Mouse (Mus musculus) monocyte, adult 5-6 weeks (primary cell): Measurements from ENCODE around the gene Olfr675. TPM values are rescaled to one million over a fixed set of nuclear protein-coding genes. Genes with fewer than 3 reads are reported as not detected.
"Not testable (repeated sequence)": the region's sequence is repeated elsewhere in the genome, so short reads cannot be mapped to it uniquely, and the experiment has no call there.

ENCODE experiments used
- ATAC-seq: fragments of 153-309, 156-312 bp; replicated peaks from 2 replicates; pipeline ENCODE4 v1.8.0; 2017; ENCODE audit warnings: mild to moderate bottlenecking; ENCODE audit not compliant: low TSS enrichment, insufficient number of reproducible peaks, severe bottlenecking, poor library complexity, low FRiP score
- total RNA-seq: library from RNA; stranded (forward); fragments of 200-1000, 200-491, 200-594 nt; gene quantifications from 3 replicates; pipeline ENCODE4 v1.2.3, GENCODE M21; 2017

The Olfr675 gene
- not detected in 3 replicates for total RNA-seq

DNA sequence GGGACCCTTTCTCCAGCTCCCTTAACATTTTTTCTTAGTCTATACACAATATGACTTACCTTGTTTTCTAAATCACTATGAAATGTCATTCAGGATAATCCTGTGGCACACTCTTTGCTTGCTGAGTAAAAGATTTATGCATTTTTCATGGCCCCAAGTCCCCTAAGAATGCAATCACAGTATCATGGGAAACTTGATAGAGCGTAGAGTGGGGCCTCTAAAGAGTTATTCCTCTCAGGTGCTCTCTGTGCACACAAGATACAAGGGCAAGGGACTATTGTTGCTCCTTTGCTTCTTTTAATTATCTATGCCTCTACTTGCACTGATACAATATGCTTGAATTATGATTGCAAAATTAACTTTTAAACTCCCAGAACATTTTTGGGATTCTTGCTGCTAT is at the start of gene Olfr675:
Gene Olfr675, minus strand, starts transcription at position 101 of the 400 bp plus-strand sequence.
- ATAC-seq, result no peak

GRCm38 (mm10) chr7:105064175-105064574 is 35.9 kb upstream of the Olfr675 start, which contains the start of gene Olfr678:
Gene Olfr678 (plus strand): TSS chr7:105064475.
- no peak for ATAC-seq

DNA sequence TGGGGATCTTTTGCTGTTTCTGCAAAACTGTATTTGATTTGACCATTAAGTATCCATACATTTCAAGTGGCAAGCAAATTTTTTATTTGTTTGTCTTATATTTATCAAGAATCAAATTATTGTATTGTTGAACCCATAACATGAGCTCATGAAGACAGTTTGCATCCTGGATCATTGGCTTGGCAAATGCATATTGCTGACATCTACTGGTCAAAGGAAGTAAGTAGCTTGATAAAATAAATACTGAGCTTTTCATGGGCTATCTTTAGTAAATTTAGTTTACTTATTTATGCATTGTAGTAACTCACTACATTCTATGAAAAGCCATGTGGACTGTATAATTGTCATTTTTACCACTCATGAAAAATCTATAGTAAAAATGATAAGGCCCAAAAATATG is 30.7 kb upstream of the Olfr675 start:
- no peak for ATAC-seq

DNA sequence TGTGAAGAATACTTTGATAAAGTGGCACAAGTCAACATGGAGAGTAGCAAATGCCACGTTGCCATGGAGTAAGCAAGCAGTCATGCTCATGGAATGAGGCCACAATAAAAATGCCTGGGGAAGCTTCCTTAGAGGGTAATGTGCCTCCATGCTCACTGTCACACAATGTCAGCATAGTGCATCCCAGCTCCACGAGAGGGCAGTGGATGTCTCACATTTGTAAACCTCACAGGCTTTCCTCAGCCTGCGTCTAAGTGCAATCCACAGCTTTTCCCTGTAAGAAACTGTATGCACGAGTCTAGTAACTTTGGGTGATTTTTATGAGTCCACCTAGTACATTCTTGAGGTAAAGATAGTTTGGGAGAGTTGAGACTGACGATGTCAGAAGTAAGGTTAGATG is 5.6 kb upstream of the Olfr675 start:
- not testable (repeated sequence) for ATAC-seq

- ATAC-seq, result no peak
Measured at GRCm38 (mm10) chr7:105032398-105032797, 4.1 kb upstream of the Olfr675 start, which contains the start of gene Olfr676. Gene Olfr676 (plus strand): TSS chr7:105032698.

GRCm38 (mm10) chr7:105022530-105022929 is 5.7 kb downstream of the Olfr675 start:
- ATAC-seq, result no peak

GRCm38 (mm10) chr7:105001929-105002328 is 26.3 kb downstream of the Olfr675 start, which contains the start of gene Olfr672:
Gene Olfr672 (minus strand): TSS chr7:105002029.
- no peak for ATAC-seq

- ATAC-seq, result no peak
Measured at GRCm38 (mm10) chr7:104979026-104979425, 49.2 kb downstream of the Olfr675 start, which contains the start of gene Olfr671. Gene Olfr671 (minus strand): TSS chr7:104979126.

GRCm38 (mm10) chr7:104972507-104972906 is 55.8 kb downstream of the Olfr675 start:
- not testable (repeated sequence) for ATAC-seq

Other genes with a start within 250 kb of the Olfr675 start
- not detected in 3 replicates for gene Usp17lb, start 185.9 kb downstream of the Olfr675 start, total RNA-seq
- not detected in 3 replicates for gene Usp17la, start 171.5 kb downstream of the Olfr675 start, total RNA-seq
- gene Olfr665, start 150.4 kb downstream of the Olfr675 start, total RNA-seq, result not detected in 3 replicates
- gene Olfr666, start 132.5 kb downstream of the Olfr675 start, total RNA-seq, result not detected in 3 replicates
- not detected in 3 replicates for gene Olfr667, start 107.0 kb downstream of the Olfr675 start, total RNA-seq
- not detected in 3 replicates for gene Olfr668, start 100.4 kb downstream of the Olfr675 start, total RNA-seq
- gene Olfr669, start 94.2 kb downstream of the Olfr675 start, total RNA-seq, result not detected in 3 replicates
- gene Olfr670, start 65.8 kb downstream of the Olfr675 start, total RNA-seq, result not detected in 3 replicates
- not detected in 3 replicates for gene Olfr671, start 49.3 kb downstream of the Olfr675 start, total RNA-seq
- not detected in 3 replicates for gene Olfr672, start 26.4 kb downstream of the Olfr675 start, total RNA-seq
- gene Olfr676, start 4.2 kb upstream of the Olfr675 start, total RNA-seq, result not detected in 3 replicates
- gene Olfr677, start 22.9 kb upstream of the Olfr675 start, total RNA-seq, result not detected in 3 replicates
- gene Olfr678, start 36.0 kb upstream of the Olfr675 start, total RNA-seq, result not detected in 3 replicates
- gene Olfr679, start 52.7 kb upstream of the Olfr675 start, total RNA-seq, result not detected in 3 replicates
- not detected in 3 replicates for gene Olfr680-ps1, start 64.4 kb upstream of the Olfr675 start, total RNA-seq
- not detected in 3 replicates for gene Olfr681, start 88.4 kb upstream of the Olfr675 start, total RNA-seq
- not detected in 3 replicates for gene Olfr683, start 118.6 kb upstream of the Olfr675 start, total RNA-seq
- not detected in 3 replicates for gene Olfr684, start 135.2 kb upstream of the Olfr675 start, total RNA-seq
- not detected in 3 replicates for gene Olfr685, start 157.6 kb upstream of the Olfr675 start, total RNA-seq
- gene Olfr686, start 179.0 kb upstream of the Olfr675 start, total RNA-seq, result not detected in 3 replicates